Mouse (Mus musculus) small intestine, adult 2 months (tissue): ENCODE measurements at regions not wholly inside any gene's neighbourhood (a gene's known extent, or its start where the extent isn't known, plus 50 kb on each side); places are given as distances from the start of the nearest gene placed in this dataset.

Source experiments
- CTCF ChIP-seq: fragments of 200-500 bp; IDR thresholded peaks from 2 replicates; pipeline ENCODE4 v1.5.1; 2012; ENCODE audit warnings: low read depth, mild to moderate bottlenecking, control low read depth, inconsistent platforms, low read length, moderate library complexity, mixed read lengths; ENCODE audit not compliant: insufficient replicate concordance, insufficient read length; ENCODE audit errors: extremely low read depth
- POLR2A ChIP-seq: fragments of 200-500 bp; IDR thresholded peaks from 2 replicates; pipeline ENCODE4 v1.6.1; 2012; ENCODE audit warnings: low read depth, mild to moderate bottlenecking, control low read depth, inconsistent platforms, low read length, moderate library complexity

DNA sequence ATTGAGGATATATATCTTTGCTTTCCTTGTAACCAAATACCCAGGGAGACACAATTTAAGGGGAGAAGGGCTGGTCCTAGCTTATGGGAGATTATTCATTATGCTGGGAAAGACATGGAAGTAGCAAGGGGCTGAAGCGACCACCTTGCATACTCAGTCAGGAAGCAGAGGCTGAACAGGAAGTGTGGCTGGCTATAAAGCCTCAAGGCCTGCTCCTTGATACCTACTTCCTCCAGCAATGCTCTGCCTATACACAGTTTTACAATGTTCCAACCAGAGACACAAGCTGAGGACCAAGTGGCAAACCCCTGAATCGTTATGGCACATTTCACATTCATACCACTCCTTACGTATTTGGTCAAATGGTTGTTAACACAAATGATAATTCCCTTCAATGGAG lies 284.3 kb downstream of the Gm11361 start:
- TF ChIP-seq CTCF (no peak), POLR2A (no peak)
